8 mouse cellular contexts compared by ENCODE assay signal in the genomic region with DNA sequence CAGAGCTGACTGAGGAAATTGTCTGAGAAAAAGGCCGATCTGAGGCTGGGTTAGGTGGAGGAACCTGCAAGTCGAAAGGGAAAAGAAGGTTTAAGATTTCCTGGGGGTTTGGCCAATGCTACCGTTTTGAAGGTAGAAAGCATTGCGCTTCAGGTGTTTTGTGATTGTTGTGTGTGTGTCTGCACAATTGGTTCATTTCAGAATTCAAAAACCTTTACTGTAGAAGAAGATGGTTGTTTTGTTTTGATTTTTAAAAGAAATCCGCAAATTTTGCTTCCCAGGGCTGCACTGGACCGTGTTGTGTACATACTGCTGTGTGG. TPM values are rescaled to one million over a fixed set of nuclear protein-coding genes. Genes with fewer than 3 reads are reported as not detected.
DNase-seq lines count a peak whose midpoint lies in the region; ATAC-seq and TF ChIP-seq lines count a peak whose summit lies in the region.

No protein-coding gene starts in this region.

- no peak for ATAC-seq in limb, embryonic 13.5 days (ENCODE audit: low FRiP score, low read depth)
- no peak for ATAC-seq in stomach, embryonic 16.5 days (ENCODE audit: insufficient read depth, low FRiP score)

- peaks cover 17% of the 10 kb centered on the region for H3K4me1 ChIP-seq in testis, adult 2 months (ENCODE audit: control insufficient read depth, insufficient read depth, low read length)
- H3K4me1 ChIP-seq in limb, embryonic 13.5 days, result peaks cover 40% of the 10 kb centered on the region
- peaks cover 28% of the 10 kb centered on the region for H3K4me1 ChIP-seq in stomach, embryonic 16.5 days (ENCODE audit: control insufficient read depth, insufficient read depth, low read length)

- peak overlapping the region; percentile 99 for H3K4me2 ChIP-seq in limb, embryonic 13.5 days (replicated peaks)
- peak overlapping the region; percentile 99 for H3K4me2 ChIP-seq in stomach, embryonic 16.5 days (ENCODE audit: low read depth, low read length)

- peak; percentile 9 for DNase-seq in embryo, embryonic 9.5 days (ENCODE audit: extremely low spot score)
- no peak for DNase-seq in embryo, embryonic 10 days (ENCODE audit: low spot score)
- no peak for DNase-seq in testis, postnatal 14 days (ENCODE audit: low spot score)
- DNase-seq in embryo, embryonic 10.5 days (ENCODE audit: low spot score), result no peak
- no peak for DNase-seq in layer of hippocampus, adult 8-10 months (ENCODE audit: low spot score in 2 of 2)

- H3K4me3 ChIP-seq in testis, adult 2 months (ENCODE audit: control insufficient read depth, low read depth, low read length), result peak overlapping the region; percentile 98
- peak overlapping the region; percentile 74 for H3K4me3 ChIP-seq in limb, embryonic 13.5 days
- peak overlapping the region; percentile 89 for H3K4me3 ChIP-seq in stomach, embryonic 16.5 days (replicated peaks; ENCODE audit: low read length)

- H3K9me3 ChIP-seq in limb, embryonic 13.5 days, result no peaks in the 10 kb centered on the region
- H3K9me3 ChIP-seq in stomach, embryonic 16.5 days (replicated peaks; ENCODE audit: control insufficient read depth, low read length), result no peaks in the 10 kb centered on the region

- no peaks in the 10 kb centered on the region for H3K27me3 ChIP-seq in testis, adult 2 months (ENCODE audit: control insufficient read depth, insufficient read depth, low read length)
- H3K27me3 ChIP-seq in limb, embryonic 13.5 days, result no peaks in the 10 kb centered on the region
- H3K27me3 ChIP-seq in stomach, embryonic 16.5 days (ENCODE audit: control insufficient read depth, insufficient read depth, low read length), result no peaks in the 10 kb centered on the region

- under 1% methylated on average over 6 of the region's 6 CpGs for WGBS in limb, embryonic 13.5 days
- under 1% methylated on average over 6 of the region's 6 CpGs for WGBS in stomach, embryonic 16.5 days

- H3K9ac ChIP-seq in limb, embryonic 13.5 days, result peak overlapping the region; percentile 89
- peak overlapping the region; percentile 97 for H3K9ac ChIP-seq in stomach, embryonic 16.5 days (ENCODE audit: low read length)

- H3K36me3 ChIP-seq in testis, adult 2 months (ENCODE audit: control insufficient read depth, insufficient read depth, low read length), result no peaks in the 10 kb centered on the region
- no peaks in the 10 kb centered on the region for H3K36me3 ChIP-seq in limb, embryonic 13.5 days
- H3K36me3 ChIP-seq in stomach, embryonic 16.5 days (ENCODE audit: control insufficient read depth, insufficient read depth, low read length), result no peaks in the 10 kb centered on the region

- TF ChIP-seq CTCF in testis, adult 2 months (IDR thresholded peaks at IDR 0.05; ENCODE audit: control insufficient read depth, insufficient read depth, insufficient replicate concordance, low read depth, low read length), result no peak

- no peak for TF ChIP-seq POLR2A in testis, adult 2 months (IDR thresholded peaks at IDR 0.05; ENCODE audit: control insufficient read depth, low read depth, low read length)

- peak overlapping the region; percentile 92 for H3K27ac ChIP-seq in testis, adult 2 months (ENCODE audit: control insufficient read depth, insufficient read depth, low read depth, low read length)
- peak overlapping the region; percentile 89 for H3K27ac ChIP-seq in limb, embryonic 13.5 days
- peak overlapping the region; percentile 94 for H3K27ac ChIP-seq in stomach, embryonic 16.5 days (ENCODE audit: low read length)

RNA-seq across cellular contexts. Expression of a gene that starts 0.4 kb away (rescaled TPM):
- 15.9 and 17.5 TPM in 2 replicates for polyA plus RNA-seq in testis, adult 2 months (2012; rRNA removed)
- polyA plus RNA-seq in limb, embryonic 13.5 days (2015; fragmentation: Nextera tagmentation; extraction: Ambion mirVana), result 16.0 and 18.8 TPM in 2 replicates
- polyA plus RNA-seq in stomach, embryonic 16.5 days (2015; fragmentation: Nextera tagmentation; extraction: Ambion mirVana), result 14.7 and 16.7 TPM in 2 replicates
- total RNA-seq in layer of hippocampus, adult 8-10 months (2022), result 10 to 100 TPM; 55.1 to 68.0 (median 58.4) TPM
